Mouse (Mus musculus) kidney, adult 2 months (tissue): ENCODE measurements around the gene Sergef.

Experiments
- CTCF ChIP-seq: fragments of 200-500 bp; conservative IDR thresholded peaks from 2 replicates; pipeline ENCODE4 v1.5.1; 2011; ENCODE audit warnings: low read depth, mild to moderate bottlenecking, control low read depth, low read length, moderate library complexity, mixed read lengths; ENCODE audit not compliant: insufficient read depth, insufficient read length
- POLR2A ChIP-seq: fragments of 200-500 bp; IDR thresholded peaks from one replicate; pipeline ENCODE4 v1.6.1; 2011; ENCODE audit warnings: low read depth, low read length, control low read depth

- TF ChIP-seq CTCF (no peak), POLR2A (no peak)
Observed at GRCm38 (mm10) chr7:46502650-46503049, 137.0 kb downstream of the Sergef start.
